ENCODE assay signal across 33 mouse cellular contexts in the genomic region with DNA sequence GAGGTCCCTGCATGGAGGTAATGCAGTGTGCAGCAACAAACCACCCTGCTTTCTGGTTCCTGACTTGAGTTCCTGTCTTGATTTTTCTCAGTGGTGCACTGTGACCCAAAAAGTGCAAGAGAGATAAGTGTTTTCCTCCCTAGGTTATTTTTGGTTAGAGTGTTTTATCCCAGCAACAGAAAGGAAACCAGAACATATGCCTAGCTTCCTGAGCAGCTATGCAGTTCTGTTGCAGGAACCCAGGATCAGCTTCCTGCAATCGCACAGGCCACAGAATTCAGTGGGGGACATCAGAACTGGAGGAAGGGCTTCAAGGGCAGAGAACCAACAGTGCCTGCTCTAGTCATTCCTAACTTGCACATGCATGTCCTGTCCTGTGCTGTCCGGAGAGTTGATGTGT. TPM values are rescaled to one million over a fixed set of nuclear protein-coding genes. Genes with fewer than 3 reads are reported as not detected.
DNase-seq lines count a peak whose midpoint lies in the region; ATAC-seq and TF ChIP-seq lines count a peak whose summit lies in the region.
"Had no signal": no experiment of that assay in that cellular context is flagged by ENCODE, and none has a peak within 500 bp of the region (broad histone marks: within the 10 kb centered on the region; RNA-seq: fewer than 3 reads in every experiment).

No protein-coding gene starts in this region.

- DNase-seq in frontal cortex, postnatal 10 days (ENCODE audit: low spot score in 2 of 2): no peak
- no peak for DNase-seq in layer of hippocampus, adult 2 months (ENCODE audit: low spot score in 2 of 2)
- no peak for DNase-seq in layer of hippocampus, adult 18-20 months (ENCODE audit: low spot score in 2 of 2)
- no peak for DNase-seq in liver, embryonic 13.5 days
- no peak for DNase-seq in liver, postnatal 0 days
- DNase-seq: adrenal gland, postnatal 10 days; adrenal gland, postnatal 36 days; B cell, adult 2 months; cerebellum, adult 11 months; cerebellum, adult 2 months; cerebellum, adult 9-11 months; cerebellum, postnatal 25 days; embryo, embryonic 11 days; gastrocnemius, adult 2 months; gastrocnemius, postnatal 14 days; heart, adult 18-20 months; heart, postnatal 14 days had no signal

- TF ChIP-seq EP300 in liver, postnatal 0 days (IDR thresholded peaks at IDR 0.05; ENCODE audit: low read depth): no peak

- no peak overlapping the region for H3K9ac ChIP-seq in liver, embryonic 13.5 days
- H3K9ac ChIP-seq in liver, postnatal 0 days (replicated peaks): no peak overlapping the region
- H3K9ac ChIP-seq in kidney, embryonic 15.5 days: no peak overlapping the region
- H3K9ac ChIP-seq: embryonic facial prominence, embryonic 13.5 days; forebrain, embryonic 12.5 days; forebrain, embryonic 15.5 days; heart, embryonic 12.5 days; heart, embryonic 15.5 days; hindbrain, embryonic 13.5 days had no signal

- no peaks in the 10 kb centered on the region for H3K4me1 ChIP-seq in liver, embryonic 13.5 days (replicated peaks)
- H3K4me1 ChIP-seq in liver, postnatal 0 days (ENCODE audit: insufficient read depth): no peaks in the 10 kb centered on the region
- no peaks in the 10 kb centered on the region for H3K4me1 ChIP-seq in kidney, embryonic 15.5 days
- H3K4me1 ChIP-seq: embryonic facial prominence, embryonic 10.5 days; forebrain, embryonic 15.5 days; heart, embryonic 15.5 days; hindbrain, embryonic 13.5 days had no signal

- TF ChIP-seq CTCF in layer of hippocampus, adult 2 months (conservative IDR thresholded peaks at IDR 0.05): no peak
- no peak for TF ChIP-seq CTCF in liver, postnatal 0 days (IDR thresholded peaks at IDR 0.05; ENCODE audit: low read depth)

- no peak overlapping the region for H3K4me2 ChIP-seq in liver, embryonic 13.5 days
- H3K4me2 ChIP-seq in liver, postnatal 0 days (ENCODE audit: low read depth, low read length): no peak overlapping the region
- H3K4me2 ChIP-seq in kidney, embryonic 15.5 days: no peak overlapping the region
- H3K4me2 ChIP-seq: embryonic facial prominence, embryonic 13.5 days; forebrain, embryonic 12.5 days; forebrain, embryonic 15.5 days; heart, embryonic 12.5 days; heart, embryonic 15.5 days; hindbrain, embryonic 13.5 days had no signal

- H3K36me3 ChIP-seq in liver, embryonic 13.5 days: no peaks in the 10 kb centered on the region
- H3K36me3 ChIP-seq in liver, postnatal 0 days (replicated peaks; ENCODE audit: insufficient read depth, low read length): no peaks in the 10 kb centered on the region
- H3K36me3 ChIP-seq in kidney, embryonic 15.5 days: no peaks in the 10 kb centered on the region
- H3K36me3 ChIP-seq: embryonic facial prominence, embryonic 10.5 days; embryonic facial prominence, embryonic 13.5 days; forebrain, embryonic 12.5 days; forebrain, embryonic 15.5 days; G1E; heart, embryonic 12.5 days; heart, embryonic 15.5 days; hindbrain, embryonic 10.5 days; hindbrain, embryonic 13.5 days had no signal

- H3K9me3 ChIP-seq in liver, embryonic 13.5 days (replicated peaks): no peaks in the 10 kb centered on the region
- no peaks in the 10 kb centered on the region for H3K9me3 ChIP-seq in liver, postnatal 0 days (ENCODE audit: low read length)
- H3K9me3 ChIP-seq in kidney, embryonic 15.5 days (replicated peaks): no peaks in the 10 kb centered on the region
- H3K9me3 ChIP-seq: embryonic facial prominence, embryonic 10.5 days; embryonic facial prominence, embryonic 13.5 days; forebrain, embryonic 12.5 days; forebrain, embryonic 15.5 days; G1E; heart, embryonic 12.5 days; heart, embryonic 15.5 days; hindbrain, embryonic 10.5 days; hindbrain, embryonic 13.5 days had no signal

- 27% methylated on average over 2 of the region's 2 CpGs for WGBS in liver, embryonic 13.5 days (ENCODE audit: insufficient replicate concordance)
- 34% methylated on average over 2 of the region's 2 CpGs for WGBS in liver, postnatal 0 days (ENCODE audit: insufficient replicate concordance)
- 82% methylated on average over 2 of the region's 2 CpGs for WGBS in kidney, embryonic 15.5 days

- H3K27ac ChIP-seq in layer of hippocampus, adult 2 months: peak overlapping the region; percentile 32; the same call in 1 of the 2 replicates
- H3K27ac ChIP-seq in liver, embryonic 13.5 days: no peak overlapping the region
- H3K27ac ChIP-seq in liver, postnatal 0 days (ENCODE audit: low read depth): no peak overlapping the region
- no peak overlapping the region for H3K27ac ChIP-seq in kidney, embryonic 15.5 days
- H3K27ac ChIP-seq: embryonic facial prominence, embryonic 10.5 days; embryonic facial prominence, embryonic 13.5 days; forebrain, embryonic 12.5 days; forebrain, embryonic 15.5 days; gastrocnemius, adult 2 months; heart, embryonic 15.5 days; hindbrain, embryonic 10.5 days; hindbrain, embryonic 13.5 days had no signal

- no peak overlapping the region for H3K4me3 ChIP-seq in layer of hippocampus, adult 2 months
- H3K4me3 ChIP-seq in liver, embryonic 13.5 days (replicated peaks): no peak overlapping the region
- H3K4me3 ChIP-seq in liver, postnatal 0 days (ENCODE audit: low read depth, low read length): no peak overlapping the region
- no peak overlapping the region for H3K4me3 ChIP-seq in kidney, embryonic 15.5 days (replicated peaks)
- H3K4me3 ChIP-seq: embryonic facial prominence, embryonic 10.5 days; embryonic facial prominence, embryonic 13.5 days; erythroblast, embryonic 14.5 days; forebrain, embryonic 12.5 days; forebrain, embryonic 15.5 days; gastrocnemius, adult 2 months; heart, embryonic 12.5 days; heart, embryonic 15.5 days; hindbrain, embryonic 10.5 days; hindbrain, embryonic 13.5 days had no signal

- H3K27me3 ChIP-seq in liver, embryonic 13.5 days: no peaks in the 10 kb centered on the region
- H3K27me3 ChIP-seq in liver, postnatal 0 days (ENCODE audit: insufficient read depth, low read length): no peaks in the 10 kb centered on the region
- H3K27me3 ChIP-seq in kidney, embryonic 15.5 days: no peaks in the 10 kb centered on the region
- H3K27me3 ChIP-seq: CH12.LX; embryonic facial prominence, embryonic 13.5 days; forebrain, embryonic 12.5 days; forebrain, embryonic 15.5 days; heart, embryonic 12.5 days; heart, embryonic 15.5 days; hindbrain, embryonic 13.5 days; Patski had no signal

- ATAC-seq in frontal cortex, adult (ENCODE audit: low TSS enrichment): peak; percentile 33
- 0 out of 2 replicates have a peak, but pooled peaks have one; percentile 18 for ATAC-seq in liver, embryonic 13.5 days (ENCODE audit: low read depth)
- ATAC-seq in liver, postnatal 0 days: no peak
- ATAC-seq in common myeloid progenitor, adult 5-6 weeks (replicated peaks; ENCODE audit: low read depth, poor library complexity, severe bottlenecking): peak; percentile 54
- no peak for ATAC-seq in kidney, embryonic 15.5 days (replicated peaks; ENCODE audit: low FRiP score)
- ATAC-seq: forebrain, embryonic 15.5 days; hindbrain, embryonic 16.5 days; Patski had no signal

RNA-seq across cellular contexts. Expression of gene Slc1a2, which starts 41.8 kb away (rescaled TPM):
- 1,000 to 10,000 TPM; 1,761 to 1,800 TPM for total RNA-seq in layer of hippocampus, adult 2 months (2021)
- 1,000 to 10,000 TPM; 1,741 to 1,763 TPM for total RNA-seq in layer of hippocampus, adult 18-20 months (2021)
- polyA plus RNA-seq in liver, embryonic 13.5 days (2015; fragmentation: Nextera tagmentation; extraction: Ambion mirVana): 0.38 and 0.41 TPM in 2 replicates
- polyA plus RNA-seq in liver, postnatal 0 days (2015; fragmentation: Nextera tagmentation; extraction: Ambion mirVana): 0.74 and 1.1 TPM in 2 replicates
- total RNA-seq in common myeloid progenitor, adult 5-6 weeks (2017): not detected in 2 replicates
- polyA plus RNA-seq in kidney, embryonic 15.5 days (2015; fragmentation: Nextera tagmentation; extraction: Ambion mirVana): 0.14 and 0.51 TPM in 2 replicates
- polyA plus RNA-seq: erythroblast, embryonic 14.5 days; G1E had no signal

Comparison
In these comparisons a context has a peak if more than half of its experiments do, and no peak if none do; other contexts are left out.
1. ATAC-seq: peak in frontal cortex, adult (single experiment), liver, embryonic 13.5 days (single experiment) and common myeloid progenitor, adult 5-6 weeks (single experiment); none in liver, postnatal 0 days (single experiment) and kidney, embryonic 15.5 days (single experiment).
2. RNA of gene Slc1a2, which starts 41.8 kb away (total RNA-seq): 1,761 to 1,800 TPM in layer of hippocampus, adult 2 months and 1,741 to 1,763 TPM in layer of hippocampus, adult 18-20 months; not detected in common myeloid progenitor, adult 5-6 weeks; every median in the first group is over 1,000 times any median in the second.